Mouse (Mus musculus): ENCODE results near the gene Tppp3. TPM values are rescaled to one million over a fixed set of nuclear protein-coding genes. Genes with fewer than 3 reads are reported as not detected.

Gene Tppp3
- polyA plus RNA-seq, 2 experiments from 2014 or later, result 0.50 to 0.60 TPM

DNA sequence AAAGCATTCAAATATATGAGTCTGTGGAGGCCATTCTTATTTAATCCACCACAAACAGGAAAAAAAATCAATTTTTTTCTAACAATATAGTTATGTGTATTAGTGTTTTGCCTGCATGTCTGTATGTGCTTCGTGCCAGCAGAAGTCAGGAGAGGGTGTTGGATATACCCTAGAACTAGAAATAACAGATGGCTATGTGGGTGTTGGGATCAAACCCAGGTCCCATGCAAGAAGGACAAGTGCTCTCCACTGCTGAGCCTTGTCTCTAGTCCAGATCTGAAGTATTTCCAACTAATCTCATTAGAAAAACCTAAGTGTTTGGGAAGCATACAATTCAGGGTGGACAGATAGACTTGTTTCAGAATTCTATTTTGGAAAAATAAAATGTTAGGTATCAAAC is 49.3 kb downstream of the Tppp3 start:
- ATAC-seq, result no peak

DNA sequence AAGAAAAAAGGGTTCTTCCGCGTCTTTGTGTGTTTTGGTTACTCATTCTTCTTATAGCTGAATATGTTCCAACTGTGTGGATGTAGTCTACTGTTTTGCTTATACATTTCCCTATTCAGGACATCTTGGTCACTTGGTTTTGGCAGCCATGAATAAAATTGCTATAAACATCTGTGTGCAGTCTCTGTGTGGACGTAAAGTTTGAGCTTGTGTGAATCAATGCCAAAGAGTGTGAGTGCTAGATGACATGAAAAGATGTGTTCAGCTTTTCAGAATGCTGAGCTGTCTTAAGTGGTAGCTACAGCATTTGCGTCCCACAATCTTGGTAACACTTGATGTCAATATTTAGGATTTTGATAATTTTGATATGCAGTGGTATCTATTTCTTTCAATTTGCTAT is 51.5 kb downstream of the Tppp3 start:
- ATAC-seq, result no peak

DNA sequence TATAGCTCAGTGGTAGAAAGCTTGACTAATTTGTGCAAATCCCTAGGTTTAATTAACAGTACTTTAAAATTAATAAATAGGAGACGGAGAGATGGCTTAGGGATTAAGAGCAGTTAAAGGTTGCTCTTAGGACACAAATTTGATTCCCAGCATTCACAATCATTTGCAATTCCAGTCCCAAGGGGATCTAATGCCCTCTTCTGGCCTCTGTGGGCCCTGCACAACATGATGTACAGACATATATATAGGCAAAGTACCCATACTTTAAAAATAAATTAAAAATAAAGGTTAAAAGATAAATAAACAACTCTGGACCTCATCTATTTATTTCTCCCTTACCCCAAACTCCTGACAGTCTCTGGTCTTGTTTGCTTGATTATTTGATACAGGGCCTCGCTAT is 52.3 kb downstream of the Tppp3 start:
- ATAC-seq, result no peak

Other genes with a start within 250 kb of the Tppp3 start
- 10 to 100 TPM; 12.0 to 17.4 TPM for gene D230025D16Rik, start 246.4 kb downstream of the Tppp3 start, polyA plus RNA-seq (2017; shearing (Covaris generic))
- gene B3gnt9, start 216.4 kb downstream of the Tppp3 start, polyA plus RNA-seq (2017; shearing (Covaris generic)), result under 1 TPM; 0.42 to 0.62 TPM
- gene Tradd, start 206.9 kb downstream of the Tppp3 start, polyA plus RNA-seq (2017; shearing (Covaris generic)), result 10 to 100 TPM; 54.2 to 64.6 TPM
- 10 to 100 TPM; 17.7 to 24.2 TPM for gene Fbxl8, start 206.9 kb downstream of the Tppp3 start, polyA plus RNA-seq (2017; shearing (Covaris generic))
- under 1 TPM; 0.31 to 0.37 TPM for gene Hsf4, start 201.7 kb downstream of the Tppp3 start, polyA plus RNA-seq (2017; shearing (Covaris generic))
- gene Nol3, start 195.4 kb downstream of the Tppp3 start, polyA plus RNA-seq (2017; shearing (Covaris generic)), result not detected
- 1 to 10 TPM in 1 of 2 experiments, under 1 TPM in 1; 0.79 to 1.1 TPM for gene 4931428F04Rik, start 181.7 kb downstream of the Tppp3 start, polyA plus RNA-seq (2017; shearing (Covaris generic))
- 1 to 10 TPM in 1 of 2 experiments, under 1 TPM in 1; 0.54 to 2.0 TPM for gene Exoc3l, start 175.4 kb downstream of the Tppp3 start, polyA plus RNA-seq (2017; shearing (Covaris generic))
- 10 to 100 TPM; 49.1 to 64.7 TPM for gene E2f4, start 173.9 kb downstream of the Tppp3 start, polyA plus RNA-seq (2017; shearing (Covaris generic))
- gene Elmo3, start 165.9 kb downstream of the Tppp3 start, polyA plus RNA-seq (2017; shearing (Covaris generic)), result 1 to 10 TPM; 6.6 to 7.4 TPM
- gene Lrrc29, start 145.2 kb downstream of the Tppp3 start, polyA plus RNA-seq (2017; shearing (Covaris generic)), result 1 to 10 TPM; 1.4 to 2.7 TPM
- gene Tmem208, start 145.2 kb downstream of the Tppp3 start, polyA plus RNA-seq (2017; shearing (Covaris generic)), result 100 to 1,000 TPM; 160 to 182 TPM
- gene Fhod1, start 123.6 kb downstream of the Tppp3 start, polyA plus RNA-seq (2017; shearing (Covaris generic)), result 1 to 10 TPM; 2.9 to 3.1 TPM
- under 1 TPM; 0.24 to 0.44 TPM for gene Slc9a5, start 122.7 kb downstream of the Tppp3 start, polyA plus RNA-seq (2017; shearing (Covaris generic))
- gene Plekhg4, start 98.3 kb downstream of the Tppp3 start, polyA plus RNA-seq (2017; shearing (Covaris generic)), result under 1 TPM in 1 of 2 experiments, not detected in 1; 0.20 TPM
- gene Kctd19, start 58.0 kb downstream of the Tppp3 start, polyA plus RNA-seq (2017; shearing (Covaris generic)), result not detected
- not detected for gene Lrrc36, start 58.0 kb downstream of the Tppp3 start, polyA plus RNA-seq (2017; shearing (Covaris generic))
- gene Zdhhc1, start 25.4 kb upstream of the Tppp3 start, polyA plus RNA-seq (2017; shearing (Covaris generic)), result under 1 TPM; 0.43 to 0.62 TPM
- not detected for gene Hsd11b2, start 47.2 kb upstream of the Tppp3 start, polyA plus RNA-seq (2017; shearing (Covaris generic))
- gene Atp6v0d1, start 94.5 kb upstream of the Tppp3 start, polyA plus RNA-seq (2017; shearing (Covaris generic)), result 10 to 100 TPM; 40.7 to 42.8 TPM
- gene Ripor1, start 133.7 kb upstream of the Tppp3 start, polyA plus RNA-seq (2017; shearing (Covaris generic)), result 1 to 10 TPM; 6.7 to 7.9 TPM
- 10 to 100 TPM; 51.3 to 61.4 TPM for gene Ctcf, start 165.0 kb upstream of the Tppp3 start, polyA plus RNA-seq (2017; shearing (Covaris generic))
- under 1 TPM in 1 of 2 experiments, not detected in 1; 0.87 TPM for gene Agrp, start 165.9 kb upstream of the Tppp3 start, polyA plus RNA-seq (2017; shearing (Covaris generic))
- 1 to 10 TPM; 6.0 to 7.9 TPM for gene Carmil2, start 214.7 kb upstream of the Tppp3 start, polyA plus RNA-seq (2017; shearing (Covaris generic))
- gene Acd, start 229.6 kb upstream of the Tppp3 start, polyA plus RNA-seq (2017; shearing (Covaris generic)), result 10 to 100 TPM; 50.0 to 57.3 TPM
- gene Pard6a, start 229.6 kb upstream of the Tppp3 start, polyA plus RNA-seq (2017; shearing (Covaris generic)), result 10 to 100 TPM; 10.8 to 13.8 TPM
- not detected for gene 4933405L10Rik, start 236.1 kb upstream of the Tppp3 start, polyA plus RNA-seq (2017; shearing (Covaris generic))
- gene Enkd1, start 236.7 kb upstream of the Tppp3 start, polyA plus RNA-seq (2017; shearing (Covaris generic)), result 1 to 10 TPM; 1.4 to 3.8 TPM